Mouse (Mus musculus): ENCODE measurements around the gene Smtn.

The Smtn gene

GRCm38 (mm10) chr11:3526207-3526606 is 14.2 kb downstream of the Smtn start:
- no peak for DNase-seq

- no peak for DNase-seq
These were observed 14.9 kb downstream of the Smtn start for GRCm38 (mm10) chr11:3525560-3525959.

GRCm38 (mm10) chr11:3523840-3524582 is 16.4 kb downstream of the Smtn start:
- DNase-seq: no peak

- DNase-seq: no peak
These were observed 18.0 kb downstream of the Smtn start for GRCm38 (mm10) chr11:3522285-3523000.

GRCm38 (mm10) chr11:3521339-3522224 is 18.8 kb downstream of the Smtn start:
- DNase-seq: no peak

GRCm38 (mm10) chr11:3520919-3521318 is 19.5 kb downstream of the Smtn start:
- no peak for DNase-seq

- no peak for DNase-seq
These were observed 20.5 kb downstream of the Smtn start for GRCm38 (mm10) chr11:3519756-3520398.

GRCm38 (mm10) chr11:3519051-3519726 is 21.2 kb downstream of the Smtn start:
- no peak for DNase-seq

GRCm38 (mm10) chr11:3517846-3518732 is 22.3 kb downstream of the Smtn start:
- no peak for DNase-seq

GRCm38 (mm10) chr11:3516859-3517845 is 23.3 kb downstream of the Smtn start:
- DNase-seq: peak; percentile 63

- no peak for DNase-seq
These were observed 24.3 kb downstream of the Smtn start for GRCm38 (mm10) chr11:3516121-3516520.

GRCm38 (mm10) chr11:3515637-3516036 is 24.8 kb downstream of the Smtn start:
- DNase-seq: no peak

- DNase-seq: peak; percentile 38
These were observed 25.2 kb downstream of the Smtn start for GRCm38 (mm10) chr11:3515216-3515615.

- DNase-seq: peak; percentile 96
These were observed 25.8 kb downstream of the Smtn start, which contains the start of gene Selenom for GRCm38 (mm10) chr11:3514529-3515054. Selenom (plus strand) TSS chr11:3514684.

GRCm38 (mm10) chr11:3513291-3513690 is 27.1 kb downstream of the Smtn start:
- DNase-seq: no peak

- DNase-seq: no peak
These were observed 30.1 kb downstream of the Smtn start for GRCm38 (mm10) chr11:3510321-3510720.

GRCm38 (mm10) chr11:3509181-3510085 is 31.0 kb downstream of the Smtn start:
- peak; percentile 71 for DNase-seq

GRCm38 (mm10) chr11:3508226-3508625 is 32.2 kb downstream of the Smtn start:
- DNase-seq: no peak

Measured in kidney, adult 18-20 months (tissue).